Mouse (Mus musculus) liver, embryonic 16.5 days (tissue): Measurements from ENCODE around the gene Crabp2. TPM values are rescaled to one million over a fixed set of nuclear protein-coding genes. Genes with fewer than 3 reads are reported as not detected.
A peak's percentile ranks its signal among the peaks of the same experiment; 100 is the strongest.

Experiments used
- ATAC-seq: fragments of 200-750 bp; cut with Nextera tagmentation; 2 replicates; pipeline ENCODE4 v1.8.0; 2017; ENCODE audit warnings: low read depth, mild to moderate bottlenecking, moderate number of reproducible peaks, moderate library complexity
- H3K27ac ChIP-seq: fragments of 300-500 bp; sonication (generic); 2 replicates; pipeline ENCODE4 v1.5.1; 2014; ENCODE audit warnings: mild to moderate bottlenecking, low read length
- H3K27me3 ChIP-seq: fragments of 300-500 bp; sonication (generic); 2 replicates; pipeline ENCODE4 v1.6.1; 2014; ENCODE audit warnings: low read depth, low read length, mixed read lengths; ENCODE audit not compliant: control insufficient read depth, insufficient read depth
- H3K36me3 ChIP-seq: fragments of 300-500 bp; sonication (generic); 2 replicates; pipeline ENCODE4 v1.6.1; 2014; ENCODE audit warnings: mild to moderate bottlenecking; ENCODE audit not compliant: control insufficient read depth, insufficient read depth
- H3K4me1 ChIP-seq: fragments of 300-500 bp; sonication (generic); 2 replicates; pipeline ENCODE4 v1.6.1; 2014; ENCODE audit warnings: low read depth, low read length, mixed read lengths; ENCODE audit not compliant: control insufficient read depth
- H3K4me2 ChIP-seq: fragments of 300-500 bp; sonication (generic); 2 replicates; pipeline ENCODE4 v1.6.1; 2014; ENCODE audit warnings: low read depth, low read length, mixed read lengths
- H3K4me3 ChIP-seq: fragments of 300-500 bp; sonication (generic); 2 replicates; pipeline ENCODE4 v1.5.1; 2014; ENCODE audit warnings: low read depth, mild to moderate bottlenecking, low read length
- H3K9ac ChIP-seq: fragments of 300-500 bp; sonication (generic); 2 replicates; pipeline ENCODE4 v1.6.1; 2014; ENCODE audit warnings: low read depth, low read length
- H3K9me3 ChIP-seq: fragments of 300-500 bp; sonication (generic); replicated peaks from 2 replicates; pipeline ENCODE4 v1.6.1; 2016; ENCODE audit warnings: low read length; ENCODE audit not compliant: control insufficient read depth
- WGBS: fragments of 180-500 bp; shearing (Covaris S2); extraction: QIAGEN DNeasy Blood & Tissue Kit; methylation state at CpG from one replicate; pipeline ENCODE4 v1.1.7; 2014; ENCODE audit not compliant: insufficient replicate concordance; 5-methylcytosine and 5-hydroxymethylcytosine counted together
- polyA plus RNA-seq: library from polyadenylated mRNA; unstranded; fragments of >200 nt; fragmentation: Nextera tagmentation; extraction: Ambion mirVana; gene quantifications from 2 replicates; pipeline ENCODE4 v1.2.1, GENCODE M21; 2015

Crabp2 gene
- polyA plus RNA-seq, 1 experiment from 2014 or later: 0.25 TPM

- no peak overlapping the region for H3K4me3 ChIP-seq
- no peak overlapping the region for H3K27ac ChIP-seq
- H3K27me3 ChIP-seq: peaks cover 10% of the 10 kb centered on the region
- 47% methylated on average over 6 of the region's 6 CpGs for WGBS
- 0 out of 2 replicates have a peak overlapping the region, but pooled peaks have one; percentile 8 for H3K4me2 ChIP-seq
- H3K36me3 ChIP-seq: no peaks in the 10 kb centered on the region
- peaks cover 12% of the 10 kb centered on the region for H3K4me1 ChIP-seq
- no peak overlapping the region for H3K9ac ChIP-seq
- no peaks in the 10 kb centered on the region for H3K9me3 ChIP-seq
- ATAC-seq: no peak
Observed at GRCm38 (mm10) chr3:87983627-87984026, 35.2 kb downstream of the Crabp2 start.

- no peak for ATAC-seq
- Histone ChIP-seq H3K4me2 (no peak overlapping the region), H3K4me3 (no peak overlapping the region), H3K9me3 (no peaks in the 10 kb centered on the region), H3K27me3 (peaks cover 13% of the 10 kb centered on the region), H3K4me1 (peaks cover 12% of the 10 kb centered on the region), H3K9ac (no peak overlapping the region), H3K27ac (no peak overlapping the region), H3K36me3 (no peaks in the 10 kb centered on the region)
- 41% methylated on average over 3 of the region's 3 CpGs for WGBS
Observed at GRCm38 (mm10) chr3:87984094-87984493, 35.6 kb downstream of the Crabp2 start.

GRCm38 (mm10) chr3:87985505-87986320 lies 37.2 kb downstream of the Crabp2 start:
- Histone ChIP-seq H3K4me2 (no peak overlapping the region), H3K4me3 (no peak overlapping the region), H3K9ac (no peak overlapping the region), H3K9me3 (no peaks in the 10 kb centered on the region), H3K27me3 (peaks cover 20% of the 10 kb centered on the region), H3K4me1 (peaks cover 12% of the 10 kb centered on the region), H3K27ac (no peak overlapping the region), H3K36me3 (no peaks in the 10 kb centered on the region)
- 48% methylated on average over 12 of the region's 12 CpGs for WGBS
- no peak for ATAC-seq

- peaks cover 20% of the 10 kb centered on the region for H3K27me3 ChIP-seq
- H3K4me2 ChIP-seq: peak overlapping the region; percentile 53
- H3K9me3 ChIP-seq: no peaks in the 10 kb centered on the region
- H3K9ac ChIP-seq: no peak overlapping the region
- H3K4me1 ChIP-seq: peaks cover 12% of the 10 kb centered on the region
- no peaks in the 10 kb centered on the region for H3K36me3 ChIP-seq
- whole genome bisulfite sequencing: under 1% methylated on average over 17 of the region's 17 CpGs
- ATAC-seq: peak; percentile 70
- H3K27ac ChIP-seq: no peak overlapping the region
- peak overlapping the region; percentile 14 for H3K4me3 ChIP-seq
Observed at GRCm38 (mm10) chr3:87986868-87987267, 38.4 kb downstream of the Crabp2 start.

GRCm38 (mm10) chr3:87987633-87988032 lies 39.2 kb downstream of the Crabp2 start:
- Histone ChIP-seq H3K4me1 (peaks cover 12% of the 10 kb centered on the region), H3K9ac (no peak overlapping the region), H3K4me2 (peak overlapping the region; percentile 53), H3K27me3 (peaks cover 20% of the 10 kb centered on the region), H3K9me3 (no peaks in the 10 kb centered on the region), H3K4me3 (peak overlapping the region; percentile 14), H3K36me3 (no peaks in the 10 kb centered on the region), H3K27ac (no peak overlapping the region)
- 1% methylated on average over 15 of the region's 15 CpGs for WGBS
- peak; percentile 16; the same call in 1 of the 2 replicates for ATAC-seq

GRCm38 (mm10) chr3:87988068-87988467 lies 39.6 kb downstream of the Crabp2 start:
- peaks cover 20% of the 10 kb centered on the region for H3K27me3 ChIP-seq
- H3K4me1 ChIP-seq: peaks cover 9% of the 10 kb centered on the region
- no peak overlapping the region for H3K9ac ChIP-seq
- no peaks in the 10 kb centered on the region for H3K9me3 ChIP-seq
- H3K36me3 ChIP-seq: no peaks in the 10 kb centered on the region
- WGBS: 3% methylated on average over 15 of the region's 15 CpGs
- peak overlapping the region; percentile 14 for H3K4me3 ChIP-seq
- H3K27ac ChIP-seq: no peak overlapping the region
- H3K4me2 ChIP-seq: peak overlapping the region; percentile 53
- no peak for ATAC-seq

GRCm38 (mm10) chr3:87989935-87990334 lies 41.5 kb downstream of the Crabp2 start:
- Histone ChIP-seq H3K27ac (no peak overlapping the region), H3K9ac (no peak overlapping the region), H3K36me3 (no peaks in the 10 kb centered on the region), H3K4me2 (no peak overlapping the region), H3K4me1 (peaks cover 5% of the 10 kb centered on the region), H3K9me3 (no peaks in the 10 kb centered on the region), H3K4me3 (no peak overlapping the region), H3K27me3 (peaks cover 32% of the 10 kb centered on the region)
- ATAC-seq: no peak
- 22% methylated on average over 10 of the region's 10 CpGs for WGBS

GRCm38 (mm10) chr3:87993436-87993835 lies 45.0 kb downstream of the Crabp2 start:
- Histone ChIP-seq H3K4me2 (no peak overlapping the region), H3K27ac (no peak overlapping the region), H3K4me3 (no peak overlapping the region), H3K27me3 (peaks cover 59% of the 10 kb centered on the region), H3K4me1 (no peaks in the 10 kb centered on the region; the same call in 1 of the 2 replicates), H3K36me3 (no peaks in the 10 kb centered on the region), H3K9ac (no peak overlapping the region), H3K9me3 (no peaks in the 10 kb centered on the region)
- ATAC-seq: no peak
- 2% methylated on average over 5 of the region's 6 CpGs for WGBS

- no peaks in the 10 kb centered on the region for H3K36me3 ChIP-seq
- H3K4me1 ChIP-seq: no peaks in the 10 kb centered on the region; the same call in 1 of the 2 replicates
- no peak overlapping the region for H3K27ac ChIP-seq
- H3K27me3 ChIP-seq: peaks cover 66% of the 10 kb centered on the region
- H3K9me3 ChIP-seq: no peaks in the 10 kb centered on the region
- H3K4me2 ChIP-seq: no peak overlapping the region
- 18% methylated on average over 11 of the region's 11 CpGs for whole genome bisulfite sequencing
- no peak for ATAC-seq
- no peak overlapping the region for H3K4me3 ChIP-seq
- no peak overlapping the region for H3K9ac ChIP-seq
Observed at GRCm38 (mm10) chr3:87995331-87995730, 46.9 kb downstream of the Crabp2 start.
